Mouse (Mus musculus) midbrain, postnatal 0 days (tissue): ENCODE results near the gene Fam149a. TPM values are rescaled to one million over a fixed set of nuclear protein-coding genes. Genes with fewer than 3 reads are reported as not detected.

Experiments
- ATAC-seq: fragments of 200-750 bp; cut with Nextera tagmentation; 2 replicates; pipeline ENCODE4 v1.8.0; 2017; ENCODE audit warnings: moderate number of reproducible peaks, mild to moderate bottlenecking, moderate TSS enrichment, moderate library complexity; ENCODE audit not compliant: low FRiP score
- DNase-seq: peaks from one replicate; pipeline ENCODE4 v3.0.0-alpha.2; 2015; ENCODE audit warnings: low spot score
- H3K27ac ChIP-seq: fragments of 300-500 bp; sonication (generic); 2 replicates; pipeline ENCODE4 v1.5.1; 2014; ENCODE audit warnings: low read depth, mild to moderate bottlenecking, low read length, mixed read lengths
- H3K27me3 ChIP-seq: fragments of 300-500 bp; sonication (generic); 2 replicates; pipeline ENCODE4 v1.6.1; 2014; ENCODE audit warnings: low read length, control low read depth, mixed read lengths; ENCODE audit not compliant: insufficient read depth
- H3K36me3 ChIP-seq: fragments of 300-500 bp; sonication (generic); 2 replicates; pipeline ENCODE4 v1.6.1; 2014; ENCODE audit warnings: low read length, control low read depth, mixed read lengths; ENCODE audit not compliant: insufficient read depth
- H3K4me1 ChIP-seq: fragments of 300-500 bp; sonication (generic); 2 replicates; pipeline ENCODE4 v1.6.1; 2014; ENCODE audit warnings: mild to moderate bottlenecking, control low read depth, antibody characterized with exemption, low read length, mixed read lengths; ENCODE audit not compliant: insufficient read depth
- H3K4me2 ChIP-seq: fragments of 300-500 bp; sonication (generic); 2 replicates; pipeline ENCODE4 v1.6.1; 2014; ENCODE audit warnings: low read depth, mild to moderate bottlenecking, low read length, mixed read lengths; ENCODE audit not compliant: poor library complexity, severe bottlenecking
- H3K4me3 ChIP-seq: fragments of 300-500 bp; sonication (generic); 2 replicates; pipeline ENCODE4 v1.5.1; 2014; ENCODE audit warnings: low read depth, mild to moderate bottlenecking, low read length, moderate library complexity
- H3K9ac ChIP-seq: fragments of 300-500 bp; sonication (generic); replicated peaks from 2 replicates; pipeline ENCODE4 v1.6.1; 2014; ENCODE audit warnings: mild to moderate bottlenecking, low read length, moderate library complexity, mixed read lengths; ENCODE audit not compliant: poor library complexity, severe bottlenecking
- H3K9me3 ChIP-seq: fragments of 300-500 bp; sonication (generic); 2 replicates; pipeline ENCODE4 v1.6.1; 2016; ENCODE audit warnings: low read length, control low read depth
- CTCF ChIP-seq: IDR thresholded peaks from 2 replicates; pipeline ENCODE4 v1.5.1; 2016; ENCODE audit warnings: antibody characterized with exemption, mild to moderate bottlenecking
- WGBS: fragments of 180-500 bp; shearing (Covaris S2); extraction: QIAGEN DNeasy Blood & Tissue Kit; methylation state at CpG from one replicate; pipeline ENCODE4 v1.1.7; 2014; 5-methylcytosine and 5-hydroxymethylcytosine counted together
- polyA plus RNA-seq: library from polyadenylated mRNA; unstranded; fragments of >200 nt; fragmentation: Nextera tagmentation; extraction: Ambion mirVana; gene quantifications from 2 replicates; pipeline ENCODE4 v1.2.1, GENCODE M21; 2015
- total RNA-seq: library from RNA; depleted of rRNA; stranded (reverse); fragments of >200 nt; gene quantifications from 2 replicates; pipeline ENCODE4 v1.2.3, GENCODE M21; 2014

The Fam149a gene
- total and polyA plus RNA-seq, 2 experiments from 2014 or later = 19.7 to 34.7 TPM

DNA sequence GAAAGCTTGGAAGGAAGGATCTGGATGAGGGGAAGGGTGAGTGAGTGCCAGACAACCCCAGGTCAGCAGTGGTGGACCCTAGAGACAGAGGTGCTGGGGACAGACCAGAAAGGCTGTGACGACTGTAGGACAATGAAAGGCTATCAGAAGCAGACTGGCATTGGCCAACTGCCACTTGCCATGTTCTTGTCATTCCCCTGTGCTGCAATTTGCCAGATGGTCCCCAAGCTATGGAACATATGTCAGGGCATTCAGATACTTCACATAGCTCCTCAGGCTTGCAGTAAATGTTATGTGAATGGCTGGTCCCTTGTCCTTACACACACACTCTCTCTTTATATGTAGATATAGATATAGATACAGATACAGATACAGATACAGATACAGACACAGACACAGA lies 1.2 kb upstream of the Fam149a start:
- no peaks in the 10 kb centered on the region for H3K36me3 ChIP-seq
- no peak overlapping the region for H3K4me3 ChIP-seq
- WGBS = 50% methylated on average over 1 of the region's 1 CpGs
- no peak for TF ChIP-seq CTCF
- no peak overlapping the region for H3K27ac ChIP-seq
- no peak overlapping the region for H3K4me2 ChIP-seq
- H3K9me3 ChIP-seq = no peaks in the 10 kb centered on the region
- H3K27me3 ChIP-seq = no peaks in the 10 kb centered on the region
- DNase-seq = peak; percentile 12
- H3K4me1 ChIP-seq = peaks cover 4% of the 10 kb centered on the region; the same call in 1 of the 2 replicates
- no peak overlapping the region for H3K9ac ChIP-seq
- ATAC-seq = no peak

DNA sequence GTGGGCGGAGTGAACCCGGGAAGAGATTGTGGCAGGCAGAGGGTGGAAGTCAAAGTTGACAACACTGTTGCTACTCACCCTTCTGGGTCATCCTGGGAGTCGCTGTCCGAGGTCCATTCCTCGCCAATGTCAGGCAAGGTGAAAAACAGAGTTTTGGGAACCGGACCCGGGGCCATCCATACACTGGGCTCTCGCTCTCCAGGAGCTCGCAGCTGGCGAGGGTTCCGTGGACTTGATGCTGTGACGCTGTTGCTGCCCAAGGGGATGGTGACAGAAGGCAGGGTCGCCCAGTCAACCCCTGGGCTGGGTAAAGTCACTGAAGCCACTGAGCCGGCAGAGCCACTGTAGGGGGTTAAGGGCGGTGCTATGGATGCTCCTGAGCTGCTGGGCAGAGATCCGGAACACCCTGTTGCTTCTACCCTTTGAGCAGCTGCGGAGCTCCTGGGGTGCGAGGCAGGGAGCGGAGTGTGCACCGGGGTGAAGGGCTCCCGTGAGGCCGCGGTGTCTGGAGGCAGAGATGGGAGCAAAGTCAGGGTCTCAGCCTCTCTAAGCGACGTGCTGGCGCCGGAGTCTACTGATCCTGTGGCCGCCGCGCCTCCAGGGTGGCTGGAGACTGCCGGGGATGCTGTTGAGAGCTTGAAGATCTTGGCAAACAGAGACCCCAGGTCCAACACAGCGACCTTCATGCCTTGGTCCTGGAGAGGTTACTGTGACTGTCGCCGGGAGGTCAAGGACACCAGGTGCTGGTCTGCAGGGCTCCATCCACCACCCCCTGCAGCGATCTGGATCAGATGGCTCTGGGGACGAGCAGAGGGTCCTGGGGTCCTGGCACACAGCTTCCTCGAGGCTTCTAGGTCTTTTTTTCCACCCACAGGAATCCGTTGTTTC lies 772 bp downstream of the Fam149a start:
- Histone ChIP-seq H3K36me3 (no peaks in the 10 kb centered on the region), H3K9ac (peak overlapping the region; percentile 57), H3K4me3 (peak overlapping the region; percentile 37), H3K27me3 (no peaks in the 10 kb centered on the region), H3K4me1 (peaks cover 4% of the 10 kb centered on the region; the same call in 1 of the 2 replicates), H3K4me2 (peak overlapping the region; percentile 74), H3K27ac (no peak overlapping the region), H3K9me3 (no peaks in the 10 kb centered on the region)
- 4% methylated on average over 38 of the region's 38 CpGs for WGBS
- DNase-seq (no peak), ATAC-seq (peak; percentile 67; the same call in 1 of the 2 replicates)
- no peak for TF ChIP-seq CTCF

GRCm38 (mm10) chr8:45380598-45380997 lies 1.5 kb downstream of the Fam149a start:
- Histone ChIP-seq H3K36me3 (no peaks in the 10 kb centered on the region), H3K27ac (no peak overlapping the region), H3K27me3 (no peaks in the 10 kb centered on the region), H3K9me3 (no peaks in the 10 kb centered on the region), H3K4me1 (peaks cover 4% of the 10 kb centered on the region; the same call in 1 of the 2 replicates), H3K9ac (no peak overlapping the region), H3K4me3 (peak overlapping the region; percentile 37), H3K4me2 (peak overlapping the region; percentile 74)
- no peak for TF ChIP-seq CTCF
- 24% methylated on average over 4 of the region's 4 CpGs for WGBS
- DNase-seq (no peak), ATAC-seq (no peak)

DNA sequence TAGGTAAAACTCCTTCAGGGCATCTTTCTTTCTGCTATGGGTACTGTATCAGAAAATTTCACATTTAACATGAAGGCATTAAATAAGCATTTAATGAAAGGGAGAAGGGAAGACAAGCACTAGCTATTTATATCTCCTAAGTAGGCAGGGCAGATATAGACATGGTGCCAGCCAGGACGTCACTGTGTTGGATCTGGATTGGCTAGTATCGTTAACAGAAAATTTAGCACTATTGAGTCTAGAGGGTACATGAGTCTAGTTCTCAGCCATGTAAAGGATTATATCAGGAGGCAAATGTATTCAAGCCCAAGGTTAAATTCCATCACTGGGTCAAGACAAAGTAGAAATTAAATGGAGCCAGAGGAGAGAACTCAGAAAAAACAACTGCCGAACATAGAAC lies 8.0 kb downstream of the Fam149a start:
- H3K9ac ChIP-seq = no peak overlapping the region
- H3K36me3 ChIP-seq = no peaks in the 10 kb centered on the region
- H3K4me2 ChIP-seq = no peak overlapping the region
- no peaks in the 10 kb centered on the region for H3K4me1 ChIP-seq
- no peak overlapping the region for H3K27ac ChIP-seq
- H3K9me3 ChIP-seq = no peaks in the 10 kb centered on the region
- no peak for ATAC-seq
- no peaks in the 10 kb centered on the region for H3K27me3 ChIP-seq
- WGBS = 72% methylated on average over 3 of the region's 3 CpGs
- TF ChIP-seq CTCF = no peak
- DNase-seq = no peak
- H3K4me3 ChIP-seq = no peak overlapping the region

- Histone ChIP-seq H3K27me3 (no peaks in the 10 kb centered on the region), H3K27ac (no peak overlapping the region), H3K9me3 (no peaks in the 10 kb centered on the region), H3K4me2 (no peak overlapping the region), H3K4me1 (no peaks in the 10 kb centered on the region), H3K4me3 (no peak overlapping the region), H3K9ac (no peak overlapping the region), H3K36me3 (no peaks in the 10 kb centered on the region)
- WGBS = 91% methylated on average over 1 of the region's 1 CpGs
- DNase-seq (no peak), ATAC-seq (no peak)
- TF ChIP-seq CTCF = no peak
Measured at GRCm38 (mm10) chr8:45367154-45367553, 14.9 kb downstream of the Fam149a start.

DNA sequence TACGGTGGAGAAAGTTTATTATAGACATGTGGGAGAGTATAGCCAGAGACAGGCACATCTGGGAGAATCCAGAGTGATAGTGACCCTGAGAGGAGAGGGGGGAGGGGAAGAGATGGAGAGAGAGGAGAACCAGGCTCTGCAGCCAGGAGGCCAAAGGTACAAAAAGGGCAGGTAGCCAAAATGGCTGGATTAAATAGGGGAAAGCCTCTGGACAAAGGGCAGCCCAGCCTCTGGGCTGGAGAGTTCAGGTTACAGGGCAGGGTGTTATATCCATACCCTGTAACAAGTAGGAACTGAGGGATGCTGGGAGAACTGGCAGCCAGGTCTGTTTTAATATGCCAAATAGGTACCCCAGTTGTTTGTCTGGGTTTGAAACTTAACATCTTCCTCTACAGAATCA lies 18.9 kb downstream of the Fam149a start:
- WGBS = 92% methylated on average over 1 of the region's 1 CpGs

More for the DNA sequence above, 18.9 kb downstream of the Fam149a start:
- Histone ChIP-seq H3K27me3 (no peaks in the 10 kb centered on the region), H3K4me2 (no peak overlapping the region), H3K4me3 (no peak overlapping the region), H3K9me3 (no peaks in the 10 kb centered on the region), H3K36me3 (no peaks in the 10 kb centered on the region), H3K9ac (no peak overlapping the region), H3K27ac (no peak overlapping the region), H3K4me1 (no peaks in the 10 kb centered on the region)
- ATAC-seq (no peak), DNase-seq (no peak)
- no peak for TF ChIP-seq CTCF
